Mouse (Mus musculus): ENCODE measurements around the gene Aim2.
"Not testable (repeated sequence)": the region's sequence is repeated elsewhere in the genome, so short reads cannot be mapped to it uniquely, and the experiment has no call there.

GRCm38 (mm10) chr1:173480399-173481181 lies 129.9 kb downstream of the Aim2 start:
- TF ChIP-seq POU5F1 (IDR thresholded peaks at IDR 0.05; ENCODE audit: borderline replicate concordance, low read length); CTCF (conservative IDR thresholded peaks at IDR 0.05; ENCODE audit: low read length); NANOG (IDR thresholded peaks at IDR 0.05; ENCODE audit: borderline replicate concordance, low read length): not testable (repeated sequence)
